Mouse (Mus musculus) spleen, embryonic (tissue): ENCODE results near the gene Msmb.
"Not testable (repeated sequence)": the region's sequence is repeated elsewhere in the genome, so short reads cannot be mapped to it uniquely, and the experiment has no call there.

Experiments
- CTCF ChIA-PET: fragments of 350-600 bp; sonication (Branson Sonifier 250); formaldehyde crosslinking; loops from one replicate; lab custom pipeline; 2022; lab: Charles Lee

Msmb gene

GRCm38 (mm10) chr14:32175310-32175709 is 33.5 kb downstream of the Msmb start:
- CTCF ChIA-PET, result no interaction called here

GRCm38 (mm10) chr14:32176590-32176989 is 34.8 kb downstream of the Msmb start:
- CTCF ChIA-PET, result not testable (repeated sequence)

- CTCF ChIA-PET, result no interaction called here
These were observed 37.8 kb downstream of the Msmb start for GRCm38 (mm10) chr14:32179393-32180195.

GRCm38 (mm10) chr14:32180861-32181260 is 39.0 kb downstream of the Msmb start:
- CTCF ChIA-PET, result no interaction called here

- CTCF ChIA-PET, result no interaction called here
These were observed 42.0 kb downstream of the Msmb start for GRCm38 (mm10) chr14:32183846-32184245.

GRCm38 (mm10) chr14:32190627-32191391 is 49.0 kb downstream of the Msmb start:
- CTCF ChIA-PET, result no interaction called here

- CTCF ChIA-PET, result no interaction called here
These were observed 50.1 kb downstream of the Msmb start for GRCm38 (mm10) chr14:32191926-32192325.

- CTCF ChIA-PET, result no interaction called here
These were observed 50.6 kb downstream of the Msmb start for GRCm38 (mm10) chr14:32192437-32192836.

GRCm38 (mm10) chr14:32193557-32193956 is 51.7 kb downstream of the Msmb start:
- CTCF ChIA-PET, result interaction anchor here (0.6 to 1.2 kb wide), 4 partner anchors 10 to 1152 kb away, joined by 3 to 4 read pairs (median 4); no protein-coding TSS in a partner anchor

GRCm38 (mm10) chr14:32201354-32201753 is 59.5 kb downstream of the Msmb start:
- CTCF ChIA-PET, result no interaction called here

- CTCF ChIA-PET, result no interaction called here
These were observed 60.1 kb downstream of the Msmb start, which contains the start of the genes Timm23 and Parg for GRCm38 (mm10) chr14:32201791-32202451. Timm23 (minus strand) TSS chr14:32201898. Parg (plus strand) TSS chr14:32201949.
